Mouse (Mus musculus) gastrocnemius, adult 2 months (tissue): Measurements from ENCODE around the gene St7l. TPM values are rescaled to one million over a fixed set of nuclear protein-coding genes. Genes with fewer than 3 reads are reported as not detected.

Experiments
- DNase-seq: peaks from one replicate; pipeline ENCODE4 v3.0.0; 2022
- H3K27ac ChIP-seq: fragments of 200-600 bp; 2 replicates; pipeline ENCODE4 v1.8.1; 2022; ENCODE audit warnings: mild to moderate bottlenecking
- H3K4me3 ChIP-seq: fragments of 200-600 bp; 2 replicates; pipeline ENCODE4 v1.8.1; 2022; ENCODE audit warnings: mild to moderate bottlenecking, moderate library complexity
- CTCF ChIP-seq: fragments of 200-600 bp; IDR thresholded peaks from 2 replicates; pipeline ENCODE4 v1.8.1; 2022; ENCODE audit warnings: antibody characterized with exemption, mild to moderate bottlenecking, moderate library complexity
- intact Hi-C: fragments of 180-260 bp; cut with DNase I; formaldehyde crosslinking; loops from one replicate; pipeline ENCODE4 v1.15.1; 2025
- total RNA-seq, 2 experiments: library from RNA; stranded (reverse); gene quantifications; 2 replicates each; pipeline ENCODE4 v1.2.3; 2021

Gene St7l
- total RNA-seq, 2 experiments from 2014 or later, result 23.3 to 23.4 TPM

- H3K27ac ChIP-seq, result no peak overlapping the region
- no peak for DNase-seq
- intact Hi-C loops, result no loop called here
- TF ChIP-seq CTCF, result no peak
- H3K4me3 ChIP-seq, result no peak overlapping the region
Measured at GRCm38 (mm10) chr3:104909195-104909594, 45.4 kb downstream of the St7l start.

- Histone ChIP-seq H3K4me3 (no peak overlapping the region), H3K27ac (no peak overlapping the region)
- intact Hi-C loops, result no loop called here
- DNase-seq, result no peak
- no peak for TF ChIP-seq CTCF
Measured at GRCm38 (mm10) chr3:104914986-104915385, 51.2 kb downstream of the St7l start.

GRCm38 (mm10) chr3:104929385-104929784 is 65.6 kb downstream of the St7l start:
- no peak for DNase-seq
- intact Hi-C loops, result no loop called here
- Histone ChIP-seq H3K27ac (no peak overlapping the region), H3K4me3 (no peak overlapping the region)
- no peak for TF ChIP-seq CTCF

GRCm38 (mm10) chr3:104937728-104938305 is 74.0 kb downstream of the St7l start:
- intact Hi-C loops, result no loop called here
- Histone ChIP-seq H3K4me3 (no peak overlapping the region), H3K27ac (no peak overlapping the region)
- no peak for TF ChIP-seq CTCF
- DNase-seq, result no peak

- H3K27ac ChIP-seq, result no peak overlapping the region
- TF ChIP-seq CTCF, result no peak
- DNase-seq, result no peak
- H3K4me3 ChIP-seq, result no peak overlapping the region
- intact Hi-C loops, result no loop called here
Measured at GRCm38 (mm10) chr3:104938327-104938726, 74.5 kb downstream of the St7l start.

- Histone ChIP-seq H3K27ac (no peak overlapping the region), H3K4me3 (no peak overlapping the region)
- intact Hi-C loops, result no loop called here
- no peak for DNase-seq
- no peak for TF ChIP-seq CTCF
Measured at GRCm38 (mm10) chr3:104940691-104941090, 76.9 kb downstream of the St7l start.

GRCm38 (mm10) chr3:104942682-104943081 is 78.9 kb downstream of the St7l start:
- DNase-seq, result no peak
- Histone ChIP-seq H3K27ac (no peak overlapping the region), H3K4me3 (no peak overlapping the region)
- intact Hi-C loops, result no loop called here
- no peak for TF ChIP-seq CTCF

- no peak for DNase-seq
- intact Hi-C loops, result no loop called here
- TF ChIP-seq CTCF, result no peak
- no peak overlapping the region for H3K4me3 ChIP-seq
- H3K27ac ChIP-seq, result no peak overlapping the region
Measured at GRCm38 (mm10) chr3:104943333-104943732, 79.5 kb downstream of the St7l start.

GRCm38 (mm10) chr3:104944894-104945293 is 81.1 kb downstream of the St7l start:
- intact Hi-C loops, result no loop called here
- DNase-seq, result no peak
- no peak for TF ChIP-seq CTCF
- H3K4me3 ChIP-seq, result no peak overlapping the region
- H3K27ac ChIP-seq, result no peak overlapping the region

GRCm38 (mm10) chr3:104950926-104951325 is 87.1 kb downstream of the St7l start:
- TF ChIP-seq CTCF, result no peak
- Histone ChIP-seq H3K27ac (no peak overlapping the region), H3K4me3 (no peak overlapping the region)
- DNase-seq, result no peak
- intact Hi-C loops, result no loop called here

- no peak for DNase-seq
- TF ChIP-seq CTCF, result no peak
- intact Hi-C loops, result no loop called here
- Histone ChIP-seq H3K27ac (no peak overlapping the region), H3K4me3 (no peak overlapping the region)
Measured at GRCm38 (mm10) chr3:104952891-104953670, 89.3 kb downstream of the St7l start.

- TF ChIP-seq CTCF, result no peak
- intact Hi-C loops, result no loop called here
- no peak for DNase-seq
- Histone ChIP-seq H3K27ac (no peak overlapping the region), H3K4me3 (no peak overlapping the region)
Measured at GRCm38 (mm10) chr3:104954137-104954536, 90.3 kb downstream of the St7l start.

- Histone ChIP-seq H3K27ac (no peak overlapping the region), H3K4me3 (no peak overlapping the region)
- no peak for DNase-seq
- TF ChIP-seq CTCF, result no peak
- intact Hi-C loops, result no loop called here
Measured at GRCm38 (mm10) chr3:104954551-104954950, 90.7 kb downstream of the St7l start.

GRCm38 (mm10) chr3:104956131-104956581 is 92.4 kb downstream of the St7l start:
- Histone ChIP-seq H3K27ac (no peak overlapping the region), H3K4me3 (no peak overlapping the region)
- intact Hi-C loops, result no loop called here
- DNase-seq, result no peak
- TF ChIP-seq CTCF, result no peak
